Comparison of ENCODE assay signal across 35 mouse cellular contexts in the genomic region with DNA sequence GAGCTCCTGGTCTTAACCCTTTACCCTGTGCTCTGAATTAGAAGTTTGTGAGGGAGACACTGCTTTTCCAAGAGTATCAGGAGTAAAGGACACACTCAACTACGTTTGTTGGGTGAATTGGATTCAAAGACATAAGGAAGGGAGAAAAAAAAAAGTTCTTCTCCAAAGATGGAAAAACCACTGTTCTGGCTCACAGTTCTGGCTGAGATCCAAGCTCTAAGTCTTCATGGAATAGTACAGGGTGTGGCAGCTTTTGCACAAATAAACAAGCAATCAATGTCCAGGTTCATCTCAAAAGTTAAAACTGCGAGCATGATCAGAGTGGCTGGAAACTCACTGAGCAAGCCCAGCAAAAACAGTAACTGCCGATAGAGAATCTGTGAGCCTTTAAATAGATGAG. TPM values are rescaled to one million over a fixed set of nuclear protein-coding genes. Genes with fewer than 3 reads are reported as not detected.
"Had no signal": no experiment of that assay in that cellular context is flagged by ENCODE, and none has a peak within 500 bp of the region (broad histone marks: within the 10 kb centered on the region; RNA-seq: fewer than 3 reads in every experiment).

No protein-coding gene starts in this region.

- H3K4me3 ChIP-seq: heart, embryonic 10.5 days; heart, embryonic 12.5 days; hindbrain, embryonic 13.5 days; hindbrain, embryonic 15.5 days; kidney, embryonic 15.5 days; limb, embryonic 13.5 days; limb, embryonic 15.5 days; liver, embryonic 12.5 days had no signal

- H3K27ac ChIP-seq: heart, embryonic 10.5 days; hindbrain, embryonic 13.5 days; hindbrain, embryonic 15.5 days; hindbrain, postnatal 0 days; kidney, embryonic 15.5 days; kidney, postnatal 0 days; limb, embryonic 13.5 days; limb, embryonic 15.5 days; liver, embryonic 12.5 days; liver, embryonic 14.5 days had no signal

- H3K27me3 ChIP-seq: heart, embryonic 12.5 days; hindbrain, embryonic 13.5 days; hindbrain, embryonic 15.5 days; kidney, embryonic 15.5 days; limb, embryonic 13.5 days; limb, embryonic 15.5 days; liver, embryonic 12.5 days had no signal

- H3K36me3 ChIP-seq: heart, embryonic 10.5 days; heart, embryonic 12.5 days; hindbrain, embryonic 13.5 days; hindbrain, embryonic 15.5 days; kidney, embryonic 15.5 days; limb, embryonic 13.5 days; limb, embryonic 15.5 days; liver, embryonic 12.5 days had no signal

- H3K4me1 ChIP-seq: heart, embryonic 10.5 days; heart, embryonic 12.5 days; hindbrain, embryonic 13.5 days; hindbrain, embryonic 15.5 days; kidney, embryonic 15.5 days; limb, embryonic 13.5 days; limb, embryonic 15.5 days; liver, embryonic 12.5 days had no signal

- DNase-seq: gastrocnemius, postnatal 14 days; gastrocnemius, postnatal 36 days; heart, adult 18-20 months; heart, postnatal 10 days; kidney, adult 18-20 months; kidney, postnatal 14 days; layer of hippocampus, adult 9-11 months; layer of hippocampus, postnatal 36 days; left cerebral cortex, postnatal 4 days had no signal

RNA-seq across cellular contexts. Expression of a gene that starts 25.0 kb away (rescaled TPM):
- total RNA-seq: gastrocnemius, adult 8-10 months; gastrocnemius, postnatal 14 days; gastrocnemius, postnatal 36 days; heart, adult 18-20 months; heart, adult 8-10 months; heart, postnatal 10 days; heart, postnatal 25 days; hematopoietic stem cell, adult 5-6 weeks; liver, adult 2 months had no signal
- polyA plus RNA-seq: hindbrain, embryonic 11.5 days; intestine, embryonic 16.5 days had no signal

RNA-seq across cellular contexts. Expression of a gene that starts 28.6 kb away (rescaled TPM):
- total RNA-seq: gastrocnemius, adult 8-10 months; gastrocnemius, postnatal 14 days; gastrocnemius, postnatal 36 days; heart, adult 18-20 months; heart, adult 8-10 months; heart, postnatal 10 days; heart, postnatal 25 days; hematopoietic stem cell, adult 5-6 weeks; layer of hippocampus, adult 8-10 months; layer of hippocampus, postnatal 36 days; liver, adult 2 months had no signal
- polyA plus RNA-seq: gonadal fat pad, adult 2 months; heart, embryonic 10.5 days; heart, embryonic 12.5 days; heart, embryonic 14.5 days; heart, embryonic 16.5 days; hindbrain, embryonic 11.5 days; hindbrain, embryonic 13.5 days; hindbrain, embryonic 15.5 days; intestine, embryonic 14.5 days; intestine, embryonic 16.5 days; kidney, embryonic 15.5 days; kidney, postnatal 0 days; large intestine, adult 2 months; limb, embryonic 11.5 days; limb, embryonic 13.5 days; limb, embryonic 15.5 days; liver, adult 2 months; liver, embryonic 12.5 days; liver, embryonic 14.5 days had no signal

RNA-seq across cellular contexts. Expression of a gene that starts 44.8 kb away (rescaled TPM):
- total RNA-seq: gastrocnemius, adult 8-10 months; gastrocnemius, postnatal 14 days; gastrocnemius, postnatal 36 days; heart, adult 18-20 months; heart, adult 8-10 months; heart, postnatal 10 days; heart, postnatal 25 days; hematopoietic stem cell, adult 5-6 weeks; left cerebral cortex, adult 18-20 months; liver, adult 2 months had no signal
- polyA plus RNA-seq: gonadal fat pad, adult 2 months; heart, embryonic 10.5 days; heart, embryonic 12.5 days; heart, embryonic 14.5 days; heart, embryonic 16.5 days; hindbrain, embryonic 11.5 days; hindbrain, embryonic 13.5 days; intestine, embryonic 14.5 days; intestine, embryonic 16.5 days; kidney, embryonic 15.5 days; kidney, postnatal 0 days; large intestine, adult 2 months; limb, embryonic 11.5 days; limb, embryonic 13.5 days; limb, embryonic 15.5 days; liver, adult 2 months; liver, embryonic 12.5 days; liver, embryonic 14.5 days had no signal
